Mouse (Mus musculus): Measurements from ENCODE around the gene Hjurp. TPM values are rescaled to one million over a fixed set of nuclear protein-coding genes. Genes with fewer than 3 reads are reported as not detected.

Hjurp gene
- total and polyA plus RNA-seq, 3 experiments = 67.6 to 80.8 (median 69.8) TPM

GRCm38 (mm10) chr1:88228121-88228520 lies 49.3 kb downstream of the Hjurp start:
- no peak overlapping the region for H3K4me3 ChIP-seq (replicated peaks in 1 of 3; ENCODE audit: low read depth in 2 of 3, low read length in 2 of 3, poor library complexity in 1 of 3)
- TF ChIP-seq EP300 (IDR thresholded peaks at IDR 0.05; ENCODE audit: low read length) (no peak), CTCF (conservative IDR thresholded peaks at IDR 0.05 in 1 of 2, IDR thresholded peaks at IDR 0.05 in 1 of 2; ENCODE audit: low read depth in 2 of 2, low read length in 2 of 2) (no peak), PAX5 (IDR thresholded peaks at IDR 0.05; ENCODE audit: low read length) (no peak), MXI1 (IDR thresholded peaks at IDR 0.05; ENCODE audit: low read depth, low read length) (no peak), ZMIZ1 (IDR thresholded peaks at IDR 0.05; ENCODE audit: low read depth, low read length) (no peak), CHD1 (IDR thresholded peaks at IDR 0.05; ENCODE audit: low read depth, low read length) (no peak)
- H3K9me3 ChIP-seq (replicated peaks; ENCODE audit: low read length) = peaks cover 71% of the 10 kb centered on the region
- DNase-seq (ENCODE audit: extremely low read depth) = no peak
- H3K9ac ChIP-seq (ENCODE audit: insufficient read depth, low read depth) = no peak overlapping the region
- no peak overlapping the region for H3K4me2 ChIP-seq (ENCODE audit: insufficient read depth, low read depth, poor library complexity, severe bottlenecking)
- dilution Hi-C loops (cut with MboI; ENCODE audit: extremely low pct_ligation_motif_present, extremely low pct_unique_long_range_greater_than_20kb, low sequenced_read_pairs) (no loop called here), in situ Hi-C loops (cut with MboI; ENCODE audit: low pct_ligation_motif_present, low pct_unique_long_range_greater_than_20kb, low sequenced_read_pairs) (no loop called here)
- H3K36me3 ChIP-seq (replicated peaks in 1 of 2; ENCODE audit: control insufficient read depth in 1 of 2, insufficient read depth in 1 of 2, low read length in 1 of 2) = no peaks in the 10 kb centered on the region
- H3K4me1 ChIP-seq (ENCODE audit: control insufficient read depth in 1 of 2, insufficient read depth in 2 of 2) = 0 out of 4 replicates have a peak, but pooled peaks cover 0 to 3% of the 10 kb centered on the region in 2 experiments
- H3K27me3 ChIP-seq (replicated peaks) = no peaks in the 10 kb centered on the region
- H3K79me2 ChIP-seq (replicated peaks; ENCODE audit: control insufficient read depth, extremely low read depth, insufficient read depth, poor library complexity, severe bottlenecking) = no peaks in the 10 kb centered on the region
- no peak overlapping the region for H3K27ac ChIP-seq (ENCODE audit: insufficient read depth, low read depth)

GRCm38 (mm10) chr1:88227482-88227881 lies 50.0 kb downstream of the Hjurp start:
- Histone ChIP-seq H3K79me2 (replicated peaks; ENCODE audit: control insufficient read depth, extremely low read depth, insufficient read depth, poor library complexity, severe bottlenecking) (no peaks in the 10 kb centered on the region), H3K27me3 (replicated peaks) (no peaks in the 10 kb centered on the region), H3K4me2 (ENCODE audit: insufficient read depth, low read depth, poor library complexity, severe bottlenecking) (no peak overlapping the region), H3K4me1 (ENCODE audit: control insufficient read depth in 1 of 2, insufficient read depth in 2 of 2) (0 out of 4 replicates have a peak, but pooled peaks cover 0 to 3% of the 10 kb centered on the region in 2 experiments), H3K9ac (ENCODE audit: insufficient read depth, low read depth) (no peak overlapping the region), H3K36me3 (replicated peaks in 1 of 2; ENCODE audit: control insufficient read depth in 1 of 2, insufficient read depth in 1 of 2, low read length in 1 of 2) (no peaks in the 10 kb centered on the region), H3K9me3 (replicated peaks; ENCODE audit: low read length) (peaks cover 64% of the 10 kb centered on the region), H3K4me3 (replicated peaks in 1 of 3; ENCODE audit: low read depth in 2 of 3, low read length in 2 of 3, poor library complexity in 1 of 3) (no peak overlapping the region), H3K27ac (ENCODE audit: insufficient read depth, low read depth) (no peak overlapping the region)
- dilution Hi-C loops (cut with MboI; ENCODE audit: extremely low pct_ligation_motif_present, extremely low pct_unique_long_range_greater_than_20kb, low sequenced_read_pairs) (no loop called here), in situ Hi-C loops (cut with MboI; ENCODE audit: low pct_ligation_motif_present, low pct_unique_long_range_greater_than_20kb, low sequenced_read_pairs) (no loop called here)
- no peak for DNase-seq (ENCODE audit: extremely low read depth)
- TF ChIP-seq KAT2A (IDR thresholded peaks at IDR 0.05; ENCODE audit: insufficient replicate concordance, low read length) = no peak
- TF ChIP-seq MAX (IDR thresholded peaks at IDR 0.05; ENCODE audit: low read length) = peak; percentile 44; the same call in 1 of the 2 replicates

- H3K36me3 ChIP-seq (replicated peaks in 1 of 2; ENCODE audit: control insufficient read depth in 1 of 2, insufficient read depth in 1 of 2, low read length in 1 of 2) = no peaks in the 10 kb centered on the region
- no peaks in the 10 kb centered on the region for H3K27me3 ChIP-seq (replicated peaks)
- H3K4me2 ChIP-seq (ENCODE audit: insufficient read depth, low read depth, poor library complexity, severe bottlenecking) = no peak within 1 kb of the TSS
- H3K79me2 ChIP-seq (replicated peaks; ENCODE audit: control insufficient read depth, extremely low read depth, insufficient read depth, poor library complexity, severe bottlenecking) = no peaks in the 10 kb centered on the region
- H3K4me3 ChIP-seq (replicated peaks in 1 of 3; ENCODE audit: low read depth in 2 of 3, low read length in 2 of 3, poor library complexity in 1 of 3) = no peak within 1 kb of the TSS
- dilution Hi-C loops (cut with MboI; ENCODE audit: extremely low pct_ligation_motif_present, extremely low pct_unique_long_range_greater_than_20kb, low sequenced_read_pairs) (no loop called here), in situ Hi-C loops (cut with MboI; ENCODE audit: low pct_ligation_motif_present, low pct_unique_long_range_greater_than_20kb, low sequenced_read_pairs) (no loop called here)
- H3K9ac ChIP-seq (ENCODE audit: insufficient read depth, low read depth) = no peak within 1 kb of the TSS
- TF ChIP-seq ZC3H11A (IDR thresholded peaks at IDR 0.05; ENCODE audit: low read depth, low read length) (no peak), POLR2A (IDR thresholded peaks at IDR 0.05; ENCODE audit: low read depth, low read length) (no peak), SMC3 (IDR thresholded peaks at IDR 0.05; ENCODE audit: low read depth, low read length) (no peak)
- H3K9me3 ChIP-seq (replicated peaks; ENCODE audit: low read length) = peaks cover 58% of the 10 kb centered on the region
- H3K4me1 ChIP-seq (ENCODE audit: control insufficient read depth in 1 of 2, insufficient read depth in 2 of 2) = 0 out of 4 replicates have a peak, but pooled peaks cover 0 to 3% of the 10 kb centered on the region in 2 experiments
- DNase-seq (ENCODE audit: extremely low read depth) = no peak
- no peak within 1 kb of the TSS for H3K27ac ChIP-seq (ENCODE audit: insufficient read depth, low read depth)
Measured at GRCm38 (mm10) chr1:88226670-88227379, 50.6 kb downstream of the Hjurp start, which contains the start of gene Mroh2a. TSS of gene Mroh2a (plus strand) at chr1:88226986.
